Mouse (Mus musculus): ENCODE measurements around the gene Sox5. TPM values are rescaled to one million over a fixed set of nuclear protein-coding genes. Genes with fewer than 3 reads are reported as not detected.

Sox5 gene
- polyA plus RNA-seq, 1 experiment from 2014 or later = 33.0 TPM

DNA sequence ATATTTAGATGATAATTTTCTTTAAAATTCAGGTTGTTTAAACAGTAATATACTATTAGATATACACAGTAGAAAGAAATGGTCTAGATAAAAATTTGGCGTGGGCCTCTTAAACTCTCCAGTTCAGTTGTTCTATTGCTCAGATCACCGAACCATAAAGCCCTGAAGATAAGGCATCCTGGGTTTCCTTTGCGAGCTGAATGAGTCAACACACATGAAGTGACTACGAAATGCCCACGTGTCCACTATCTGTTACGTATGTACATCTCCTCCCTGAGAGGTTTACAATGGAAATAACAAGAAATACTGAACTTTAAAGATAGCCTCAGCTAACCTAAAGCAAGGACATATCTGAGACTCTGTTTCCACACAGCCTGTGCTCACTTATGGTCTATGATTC, 296.2 kb downstream of the Sox5 start:
- ATAC-seq (ENCODE audit: low FRiP score, low read depth) = no peak
- Histone ChIP-seq H3K4me1 (peaks cover 9% of the 10 kb centered on the region), H3K36me3 (no peaks in the 10 kb centered on the region), H3K27ac (no peak overlapping the region), H3K4me2 (replicated peaks) (no peak overlapping the region), H3K4me3 (no peak overlapping the region), H3K9me3 (peaks cover 19% of the 10 kb centered on the region), H3K27me3 (replicated peaks) (peaks cover 5% of the 10 kb centered on the region; the same call in 1 of the 2 replicates), H3K9ac (no peak overlapping the region)
- WGBS = 92% methylated on average over 6 of the region's 6 CpGs

- ATAC-seq (ENCODE audit: low FRiP score, low read depth) = no peak
- Histone ChIP-seq H3K9ac (no peak overlapping the region), H3K9me3 (peaks cover 19% of the 10 kb centered on the region), H3K36me3 (no peaks in the 10 kb centered on the region), H3K4me2 (replicated peaks) (no peak overlapping the region), H3K27me3 (replicated peaks) (peaks cover 5% of the 10 kb centered on the region; the same call in 1 of the 2 replicates), H3K4me1 (peaks cover 14% of the 10 kb centered on the region), H3K4me3 (no peak overlapping the region), H3K27ac (no peak overlapping the region)
- 88% methylated on average over 4 of the region's 4 CpGs for WGBS
Measured at GRCm38 (mm10) chr6:144483166-144483565, 298.6 kb downstream of the Sox5 start.

- Histone ChIP-seq H3K9ac (no peak overlapping the region), H3K4me1 (peaks cover 14% of the 10 kb centered on the region), H3K4me2 (replicated peaks) (peak overlapping the region; percentile 7; the same call in 1 of the 2 replicates), H3K27ac (no peak overlapping the region), H3K9me3 (peaks cover 4% of the 10 kb centered on the region; the same call in 1 of the 2 replicates), H3K36me3 (no peaks in the 10 kb centered on the region), H3K27me3 (replicated peaks) (peaks cover 5% of the 10 kb centered on the region; the same call in 1 of the 2 replicates), H3K4me3 (no peak overlapping the region)
- WGBS = 6% methylated on average over 5 of the region's 5 CpGs
- peak; percentile 90 for ATAC-seq (ENCODE audit: low FRiP score, low read depth)
Measured at GRCm38 (mm10) chr6:144480648-144481528, 300.9 kb downstream of the Sox5 start.

DNA sequence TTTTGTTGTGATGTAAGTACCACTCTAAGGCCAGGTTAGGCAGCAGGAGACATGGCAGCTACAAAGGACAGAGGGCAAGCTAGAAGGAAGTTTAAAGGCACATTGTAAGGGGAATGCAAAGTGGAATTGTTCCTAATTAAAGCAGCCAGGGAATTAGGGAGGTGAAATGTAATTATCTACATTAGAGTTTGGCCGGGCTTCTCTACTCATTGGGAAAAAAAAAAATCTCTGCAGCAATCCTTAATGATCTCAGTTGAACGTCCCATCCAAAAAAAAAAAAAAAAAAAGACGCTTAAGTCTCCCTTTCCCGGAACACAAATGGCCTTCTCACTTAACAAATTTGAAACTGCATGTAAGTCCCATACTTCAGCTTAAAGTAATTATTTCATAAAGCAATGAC, 301.9 kb downstream of the Sox5 start:
- Histone ChIP-seq H3K4me1 (peaks cover 14% of the 10 kb centered on the region), H3K9me3 (peaks cover 4% of the 10 kb centered on the region; the same call in 1 of the 2 replicates), H3K27me3 (replicated peaks) (peaks cover 5% of the 10 kb centered on the region; the same call in 1 of the 2 replicates), H3K4me2 (replicated peaks) (no peak overlapping the region), H3K4me3 (no peak overlapping the region), H3K27ac (no peak overlapping the region), H3K9ac (no peak overlapping the region), H3K36me3 (no peaks in the 10 kb centered on the region)
- 46% methylated on average over 4 of the region's 4 CpGs for WGBS
- no peak for ATAC-seq (ENCODE audit: low FRiP score, low read depth)

GRCm38 (mm10) chr6:144477287-144478064, 304.3 kb downstream of the Sox5 start:
- WGBS = 75% methylated on average over 16 of the region's 16 CpGs
- H3K27me3 ChIP-seq (replicated peaks) = no peaks in the 10 kb centered on the region; the same call in 1 of the 2 replicates
- no peak overlapping the region for H3K4me2 ChIP-seq (replicated peaks)
- H3K4me1 ChIP-seq = peaks cover 14% of the 10 kb centered on the region
- no peak overlapping the region for H3K27ac ChIP-seq
- peaks cover 4% of the 10 kb centered on the region; the same call in 1 of the 2 replicates for H3K9me3 ChIP-seq
- H3K4me3 ChIP-seq = no peak overlapping the region
- H3K36me3 ChIP-seq = no peaks in the 10 kb centered on the region
- no peak for ATAC-seq (ENCODE audit: low FRiP score, low read depth)
- no peak overlapping the region for H3K9ac ChIP-seq

DNA sequence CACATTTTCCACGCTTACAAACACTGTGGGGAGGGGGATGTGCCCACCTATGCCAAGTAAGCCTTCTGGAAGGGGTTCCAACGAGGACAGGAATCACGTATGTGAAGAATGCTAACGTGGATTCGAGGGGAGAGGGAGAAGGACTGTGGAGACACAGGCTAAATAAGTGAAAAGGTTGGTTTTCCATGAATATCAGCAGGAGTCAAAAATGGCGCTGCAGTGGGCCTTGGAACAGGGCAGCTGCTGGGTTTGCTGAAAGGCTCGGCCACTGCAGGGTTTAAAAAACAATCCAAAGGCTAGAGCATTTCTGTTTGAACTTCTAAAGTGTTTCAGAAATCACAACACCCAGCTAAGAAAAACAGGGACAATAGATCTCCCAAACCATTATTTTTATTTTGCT, 308.3 kb downstream of the Sox5 start:
- no peak overlapping the region for H3K27ac ChIP-seq
- H3K27me3 ChIP-seq (replicated peaks) = no peaks in the 10 kb centered on the region
- peaks cover 4% of the 10 kb centered on the region; the same call in 1 of the 2 replicates for H3K9me3 ChIP-seq
- no peak overlapping the region for H3K4me2 ChIP-seq (replicated peaks)
- no peak overlapping the region for H3K9ac ChIP-seq
- H3K36me3 ChIP-seq = no peaks in the 10 kb centered on the region
- WGBS = 81% methylated on average over 7 of the region's 7 CpGs
- no peak for ATAC-seq (ENCODE audit: low FRiP score, low read depth)
- H3K4me1 ChIP-seq = no peaks in the 10 kb centered on the region
- H3K4me3 ChIP-seq = no peak overlapping the region

GRCm38 (mm10) chr6:144472089-144472900, 309.5 kb downstream of the Sox5 start:
- ATAC-seq (ENCODE audit: low FRiP score, low read depth) = peak; percentile 17; the same call in 1 of the 2 replicates
- no peak overlapping the region for H3K4me2 ChIP-seq (replicated peaks)

GRCm38 (mm10) chr6:144466711-144467110, 315.1 kb downstream of the Sox5 start:
- ATAC-seq (ENCODE audit: low FRiP score, low read depth) = no peak
- Histone ChIP-seq H3K9ac (no peak overlapping the region), H3K9me3 (no peaks in the 10 kb centered on the region), H3K27ac (no peak overlapping the region), H3K4me3 (no peak overlapping the region), H3K4me2 (replicated peaks) (no peak overlapping the region), H3K27me3 (replicated peaks) (no peaks in the 10 kb centered on the region), H3K4me1 (no peaks in the 10 kb centered on the region; the same call in 1 of the 2 replicates), H3K36me3 (no peaks in the 10 kb centered on the region)
- WGBS = 51% methylated on average over 15 of the region's 15 CpGs

More at GRCm38 (mm10) chr6:144472089-144472900, 309.5 kb downstream of the Sox5 start:
- Histone ChIP-seq H3K4me3 (no peak overlapping the region), H3K9ac (no peak overlapping the region), H3K27me3 (replicated peaks) (no peaks in the 10 kb centered on the region), H3K9me3 (peaks cover 4% of the 10 kb centered on the region; the same call in 1 of the 2 replicates), H3K4me1 (no peaks in the 10 kb centered on the region), H3K36me3 (no peaks in the 10 kb centered on the region), H3K27ac (no peak overlapping the region)
- WGBS = 53% methylated on average over 14 of the region's 14 CpGs

GRCm38 (mm10) chr6:144463691-144464090, 318.1 kb downstream of the Sox5 start:
- WGBS = 59% methylated on average over 6 of the region's 6 CpGs
- H3K9me3 ChIP-seq = no peaks in the 10 kb centered on the region
- no peaks in the 10 kb centered on the region for H3K36me3 ChIP-seq
- no peak overlapping the region for H3K4me3 ChIP-seq
- no peak overlapping the region for H3K4me2 ChIP-seq (replicated peaks)
- H3K4me1 ChIP-seq = no peaks in the 10 kb centered on the region; the same call in 1 of the 2 replicates
- H3K9ac ChIP-seq = no peak overlapping the region
- no peak overlapping the region for H3K27ac ChIP-seq
- H3K27me3 ChIP-seq (replicated peaks) = no peaks in the 10 kb centered on the region
- ATAC-seq (ENCODE audit: low FRiP score, low read depth) = no peak

- H3K36me3 ChIP-seq = no peaks in the 10 kb centered on the region
- H3K9me3 ChIP-seq = no peaks in the 10 kb centered on the region
- no peak for ATAC-seq (ENCODE audit: low FRiP score, low read depth)
- H3K9ac ChIP-seq = no peak overlapping the region
- H3K27me3 ChIP-seq (replicated peaks) = no peaks in the 10 kb centered on the region
- H3K4me2 ChIP-seq (replicated peaks) = no peak overlapping the region
- WGBS = 91% methylated on average over 5 of the region's 5 CpGs
- no peaks in the 10 kb centered on the region; the same call in 1 of the 2 replicates for H3K4me1 ChIP-seq
- no peak overlapping the region for H3K4me3 ChIP-seq
- H3K27ac ChIP-seq = no peak overlapping the region
Measured at GRCm38 (mm10) chr6:144463274-144463673, 318.5 kb downstream of the Sox5 start.

- WGBS = 94% methylated on average over 8 of the region's 8 CpGs
- Histone ChIP-seq H3K27me3 (replicated peaks) (no peaks in the 10 kb centered on the region), H3K4me2 (replicated peaks) (no peak overlapping the region), H3K36me3 (no peaks in the 10 kb centered on the region), H3K4me1 (peaks cover 2% of the 10 kb centered on the region), H3K4me3 (no peak overlapping the region), H3K9me3 (no peaks in the 10 kb centered on the region), H3K27ac (no peak overlapping the region), H3K9ac (no peak overlapping the region)
- ATAC-seq (ENCODE audit: low FRiP score, low read depth) = no peak
Measured at GRCm38 (mm10) chr6:144459486-144459885, 322.3 kb downstream of the Sox5 start.
